Mouse (Mus musculus) erythroblast, embryonic 14.5 days (primary cell): ENCODE measurements around the gene Ydjc. TPM values are rescaled to one million over a fixed set of nuclear protein-coding genes. Genes with fewer than 3 reads are reported as not detected.
A peak's percentile ranks its signal among the peaks of the same experiment; 100 is the strongest.

Experiments used
- H3K27me3 ChIP-seq: 2 replicates; pipeline ENCODE4 v1.6.1; 2012; ENCODE audit warnings: inconsistent platforms; ENCODE audit not compliant: control insufficient read depth
- H3K36me3 ChIP-seq: 2 replicates; pipeline ENCODE4 v1.6.1; 2012; ENCODE audit warnings: mild to moderate bottlenecking, inconsistent platforms; ENCODE audit not compliant: control insufficient read depth
- H3K4me1 ChIP-seq: 2 replicates; pipeline ENCODE4 v1.6.1; 2012; ENCODE audit warnings: inconsistent platforms; ENCODE audit not compliant: control insufficient read depth
- H3K4me3 ChIP-seq: replicated peaks from 2 replicates; pipeline ENCODE3; 2012; ENCODE audit warnings: moderate library complexity, mild to moderate bottlenecking, inconsistent platforms
- H3K9me3 ChIP-seq: 2 replicates; pipeline ENCODE4 v1.6.1; 2012; ENCODE audit warnings: low read length, inconsistent platforms, mixed read lengths; ENCODE audit not compliant: control insufficient read depth
- GATA1 ChIP-seq: IDR thresholded peaks from 2 replicates; pipeline ENCODE4 v1.6.1; 2012; ENCODE audit warnings: low read length, inconsistent platforms, mixed read lengths
- TAL1 ChIP-seq: IDR thresholded peaks from 3 replicates; pipeline ENCODE4 v1.6.1; 2012; ENCODE audit warnings: low read length, inconsistent platforms, mixed read lengths
- polyA plus RNA-seq: library from polyadenylated mRNA; stranded (reverse); fragments of >175 nt; gene quantifications from 2 replicates; pipeline ENCODE4 v1.2.3, GENCODE M21; 2012

Gene Ydjc
- polyA plus RNA-seq, 1 experiment, result 0.46 TPM

- H3K4me3 ChIP-seq, result no peak overlapping the region
Measured at GRCm38 (mm10) chr16:17204990-17205389, 60.6 kb downstream of the Ydjc start.

DNA sequence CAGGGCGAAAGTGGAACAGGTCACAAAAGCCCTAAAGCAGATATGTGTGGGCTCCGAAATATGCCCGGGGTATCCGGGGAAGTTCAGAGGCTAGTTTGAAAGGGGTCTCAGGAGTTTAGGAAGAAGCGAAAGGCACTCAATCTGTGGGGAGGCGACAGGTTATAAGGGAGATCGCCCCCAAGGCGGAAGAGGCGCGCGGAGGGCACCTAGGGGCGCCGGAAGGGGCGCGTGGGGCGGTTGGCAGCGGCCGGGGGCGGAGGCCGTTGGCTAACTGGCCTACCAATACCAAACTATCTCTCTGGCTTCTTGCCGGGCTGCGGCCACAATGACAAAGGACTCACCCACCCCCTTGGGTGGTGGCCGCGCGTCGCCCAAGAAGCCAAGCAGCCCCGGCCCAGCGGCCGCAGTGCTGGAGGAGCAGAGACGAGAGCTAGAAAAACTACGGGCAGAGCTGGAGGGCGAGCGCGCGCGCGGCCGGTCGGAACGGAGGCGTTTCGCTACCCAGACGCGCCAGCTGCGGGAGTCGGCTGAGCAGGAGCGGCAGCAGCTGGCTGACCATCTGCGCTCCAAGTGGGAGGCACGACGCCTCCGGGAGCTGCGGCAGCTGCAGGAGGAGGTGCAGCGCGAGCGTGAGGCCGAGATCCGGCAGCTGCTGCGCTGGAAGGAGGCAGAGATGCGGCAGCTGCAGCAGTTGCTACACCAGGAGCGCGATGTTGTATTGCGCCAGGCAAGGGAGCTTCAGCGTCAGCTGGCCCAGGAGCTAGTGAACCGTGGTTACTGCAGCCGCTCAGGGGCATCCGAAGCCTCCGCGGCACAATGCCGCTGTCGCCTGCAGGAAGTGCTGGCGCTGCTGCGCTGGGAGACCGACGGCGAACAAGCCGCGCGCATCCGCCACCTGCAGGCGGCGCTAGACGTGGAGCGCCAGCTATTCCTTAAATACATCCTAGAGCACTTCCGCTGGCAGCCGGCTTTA is 64.3 kb downstream of the Ydjc start, which contains the start of gene Rimbp3:
Gene Rimbp3 (plus strand): TSS at position 215 of the 973 bp plus-strand sequence.
- H3K9me3 ChIP-seq, result no peaks in the 10 kb centered on the region
- no peaks in the 10 kb centered on the region for H3K36me3 ChIP-seq
- H3K4me1 ChIP-seq, result peaks cover 28% of the 10 kb centered on the region
- H3K27me3 ChIP-seq, result peaks cover 60% of the 10 kb centered on the region
- peak within 1 kb of the TSS; percentile 70 for H3K4me3 ChIP-seq
- no peak for TF ChIP-seq TAL1
- no peak for TF ChIP-seq GATA1

More at GRCm38 (mm10) chr16:17204990-17205389, 60.6 kb downstream of the Ydjc start:
- H3K9me3 ChIP-seq, result no peaks in the 10 kb centered on the region
- no peak for TF ChIP-seq GATA1
- TF ChIP-seq TAL1, result no peak
- no peaks in the 10 kb centered on the region for H3K36me3 ChIP-seq
- peaks cover 39% of the 10 kb centered on the region for H3K27me3 ChIP-seq
- H3K4me1 ChIP-seq, result peaks cover 40% of the 10 kb centered on the region

- H3K4me1 ChIP-seq, result peaks cover 28% of the 10 kb centered on the region
- H3K36me3 ChIP-seq, result no peaks in the 10 kb centered on the region
- H3K27me3 ChIP-seq, result peaks cover 60% of the 10 kb centered on the region
- H3K4me3 ChIP-seq, result peak overlapping the region; percentile 70
- H3K9me3 ChIP-seq, result no peaks in the 10 kb centered on the region
- TF ChIP-seq GATA1, result no peak
- no peak for TF ChIP-seq TAL1
Measured at GRCm38 (mm10) chr16:17209404-17209960, 65.1 kb downstream of the Ydjc start.

Other genes with a start within 250 kb of the Ydjc start
- gene Ppm1f, start 248.2 kb upstream of the Ydjc start, polyA plus RNA-seq, result 0.06 and 0.07 TPM in 2 replicates
- gene Mapk1, start 161.2 kb upstream of the Ydjc start, polyA plus RNA-seq, result 1.8 and 2.3 TPM in 2 replicates
- gene Ypel1, start 74.9 kb upstream of the Ydjc start, polyA plus RNA-seq, result 0.10 TPM in 1 of 2 replicates, not detected in the other
- 10.4 and 11.9 TPM in 2 replicates for gene Ppil2, start 33.4 kb upstream of the Ydjc start, polyA plus RNA-seq
- 3.3 and 5.0 TPM in 2 replicates for gene 2610318N02Rik, start 19.5 kb upstream of the Ydjc start, polyA plus RNA-seq
- gene Sdf2l1, start 12.2 kb upstream of the Ydjc start, polyA plus RNA-seq, result 8.8 and 9.0 TPM in 2 replicates
- gene Ccdc116, start 2.6 kb downstream of the Ydjc start, polyA plus RNA-seq, result 0.02 and 0.03 TPM in 2 replicates
- gene Ube2l3, start 58.0 kb downstream of the Ydjc start, polyA plus RNA-seq, result 11.7 and 11.9 TPM in 2 replicates
- gene Rimbp3, start 64.0 kb downstream of the Ydjc start, polyA plus RNA-seq, result not detected in 2 replicates
- 0.13 and 0.20 TPM in 2 replicates for gene Hic2, start 89.0 kb downstream of the Ydjc start, polyA plus RNA-seq
- 0.08 and 0.20 TPM in 2 replicates for gene Tmem191c, start 131.5 kb downstream of the Ydjc start, polyA plus RNA-seq
- gene Serpind1, start 186.8 kb downstream of the Ydjc start, polyA plus RNA-seq, result 0.03 TPM in 1 of 2 replicates, not detected in the other